8 mouse cellular contexts compared by ENCODE assay signal in the genomic region with DNA sequence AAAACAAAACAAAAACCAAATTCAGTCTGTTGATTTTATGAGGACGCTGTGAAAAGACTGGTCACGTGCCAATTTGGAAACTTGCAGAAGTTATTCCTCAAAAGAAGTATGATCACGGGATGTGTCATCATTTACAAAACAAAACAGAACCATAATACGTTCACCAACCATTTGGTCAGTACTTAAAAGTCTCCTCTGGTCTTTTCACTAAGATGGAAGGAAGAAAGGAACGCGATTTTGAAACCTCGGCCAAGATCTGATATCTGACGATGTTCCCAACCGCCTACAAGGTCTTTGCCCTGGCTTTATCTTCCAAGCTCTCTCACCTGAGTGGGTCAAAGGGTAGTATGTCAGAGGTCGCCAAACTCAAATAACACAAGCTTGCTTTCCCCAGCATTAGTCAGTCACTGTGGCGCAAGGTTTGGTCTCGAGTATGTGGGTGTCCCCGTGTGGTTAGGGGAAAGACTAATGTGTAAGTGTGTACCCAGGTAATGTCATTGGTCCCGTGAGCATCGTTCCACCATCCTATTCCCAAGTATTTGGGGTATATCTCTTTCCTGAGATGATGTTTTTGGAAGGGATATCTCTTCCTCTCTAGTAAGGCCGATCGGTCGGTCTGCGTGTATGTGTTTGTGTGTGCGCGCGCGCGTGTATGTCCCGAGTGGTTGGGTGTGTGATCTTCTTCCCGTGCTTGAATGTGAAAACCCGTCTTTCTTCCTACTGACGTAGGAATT. TPM values are rescaled to one million over a fixed set of nuclear protein-coding genes. Genes with fewer than 3 reads are reported as not detected.
DNase-seq lines count a peak whose midpoint lies in the region; ATAC-seq and TF ChIP-seq lines count a peak whose summit lies in the region.

No protein-coding gene starts in this region.

- H3K36me3 ChIP-seq in thymus, adult 2 months (ENCODE audit: control insufficient read depth, insufficient read depth, low read length), result no peaks in the 10 kb centered on the region
- H3K36me3 ChIP-seq in hindbrain, embryonic 13.5 days, result no peaks in the 10 kb centered on the region
- H3K36me3 ChIP-seq in midbrain, postnatal 0 days (ENCODE audit: insufficient read depth, low read length), result no peaks in the 10 kb centered on the region

- H3K27ac ChIP-seq in thymus, adult 2 months (ENCODE audit: control insufficient read depth, insufficient read depth, low read length), result no peak overlapping the region
- H3K27ac ChIP-seq in hindbrain, embryonic 13.5 days, result peak overlapping the region; percentile 85
- H3K27ac ChIP-seq in midbrain, postnatal 0 days (ENCODE audit: low read depth, low read length), result peak overlapping the region; percentile 76

- no peak for DNase-seq in thymus, adult 2 months
- no peak for DNase-seq in thymus, postnatal 25 days
- peak; percentile 50 for DNase-seq in adrenal gland, adult 2 months
- peak; percentile 12 for DNase-seq in liver
- peak; percentile 0 for DNase-seq in midbrain, postnatal 0 days (ENCODE audit: low spot score)
- no peak for DNase-seq in B cell, adult 2 months

- no peaks in the 10 kb centered on the region for H3K27me3 ChIP-seq in thymus, adult 2 months (ENCODE audit: control insufficient read depth, insufficient read depth, low read length)
- H3K27me3 ChIP-seq in hindbrain, embryonic 13.5 days, result no peaks in the 10 kb centered on the region
- H3K27me3 ChIP-seq in midbrain, postnatal 0 days (ENCODE audit: insufficient read depth, low read length), result no peaks in the 10 kb centered on the region

- H3K4me1 ChIP-seq in thymus, adult 2 months (replicated peaks; ENCODE audit: control insufficient read depth, insufficient read depth, low read length), result peaks cover 2% of the 10 kb centered on the region; the same call in 1 of the 2 replicates
- peaks cover 16% of the 10 kb centered on the region for H3K4me1 ChIP-seq in hindbrain, embryonic 13.5 days (replicated peaks)
- H3K4me1 ChIP-seq in midbrain, postnatal 0 days (ENCODE audit: insufficient read depth, low read length), result no peaks in the 10 kb centered on the region

- TF ChIP-seq POLR2A in thymus, adult 2 months (IDR thresholded peaks at IDR 0.05; ENCODE audit: control insufficient read depth, extremely low read depth, insufficient read depth, low read length, poor library complexity), result no peak

- H3K9me3 ChIP-seq in hindbrain, embryonic 13.5 days, result no peaks in the 10 kb centered on the region
- H3K9me3 ChIP-seq in midbrain, postnatal 0 days (ENCODE audit: low read length), result no peaks in the 10 kb centered on the region

- TF ChIP-seq CTCF in thymus, adult 2 months (IDR thresholded peaks at IDR 0.05; ENCODE audit: borderline replicate concordance, control insufficient read depth, extremely low read depth, insufficient read depth, low read length, poor library complexity), result no peak
- no peak for TF ChIP-seq CTCF in midbrain, postnatal 0 days (IDR thresholded peaks at IDR 0.05)

- WGBS in thymus, adult 2 months, result under 1% methylated on average over 28 of the region's 28 CpGs
- 26% methylated on average over 28 of the region's 28 CpGs for WGBS in hindbrain, embryonic 13.5 days
- 20% methylated on average over 28 of the region's 28 CpGs for WGBS in midbrain, postnatal 0 days

- ATAC-seq in erythroid progenitor cell, adult 5-6 weeks (replicated peaks; ENCODE audit: low FRiP score, poor library complexity, severe bottlenecking), result peak; percentile 48
- peak; percentile 64 for ATAC-seq in hindbrain, embryonic 13.5 days (ENCODE audit: low FRiP score)
- ATAC-seq in midbrain, postnatal 0 days (ENCODE audit: low FRiP score), result peak; percentile 53

- H3K4me2 ChIP-seq in hindbrain, embryonic 13.5 days, result peak overlapping the region; percentile 62
- peak overlapping the region; percentile 57 for H3K4me2 ChIP-seq in midbrain, postnatal 0 days (ENCODE audit: low read depth, low read length, poor library complexity, severe bottlenecking)

- H3K4me3 ChIP-seq in thymus, adult 2 months (ENCODE audit: control insufficient read depth, insufficient read depth, low read length), result peak overlapping the region; percentile 99
- peak overlapping the region; percentile 58 for H3K4me3 ChIP-seq in hindbrain, embryonic 13.5 days
- H3K4me3 ChIP-seq in midbrain, postnatal 0 days (ENCODE audit: low read depth, low read length), result peak overlapping the region; percentile 54

- H3K9ac ChIP-seq in hindbrain, embryonic 13.5 days, result peak overlapping the region; percentile 74
- peak overlapping the region; percentile 68 for H3K9ac ChIP-seq in midbrain, postnatal 0 days (replicated peaks; ENCODE audit: low read length, poor library complexity, severe bottlenecking)

RNA-seq across cellular contexts. Expression of gene Rab9, which starts 0.9 kb away (rescaled TPM):
- polyA plus RNA-seq in thymus, adult 2 months (2012; rRNA removed), result 3.5 and 4.5 TPM in 2 replicates
- total RNA-seq in adrenal gland, adult 2 months (2021), result 10 to 100 TPM; 47.3 to 49.9 TPM
- 1.7 and 1.8 TPM in 2 replicates for polyA plus RNA-seq in adrenal gland, adult 2 months (2012; rRNA removed)
- total RNA-seq in erythroid progenitor cell, adult 5-6 weeks (2015; ENCODE audit: low replicate concordance), result 19.8 and 25.2 TPM in 2 replicates
- total RNA-seq in erythroid progenitor cell, adult 5-6 weeks (2017; ENCODE audit: low replicate concordance), result 16.3 and 38.1 TPM in 2 replicates
- polyA plus RNA-seq in hindbrain, embryonic 13.5 days (2015; fragmentation: Nextera tagmentation; extraction: Ambion mirVana), result 49.1 and 53.2 TPM in 2 replicates
- total RNA-seq in midbrain, postnatal 0 days (2014; rRNA removed), result 40.3 and 41.4 TPM in 2 replicates
- polyA plus RNA-seq in midbrain, postnatal 0 days (2015; fragmentation: Nextera tagmentation; extraction: Ambion mirVana), result 54.6 and 56.7 TPM in 2 replicates

RNA-seq across cellular contexts. Expression of gene Ofd1, which starts 38.3 kb away (rescaled TPM):
- polyA plus RNA-seq in thymus, adult 2 months (2012; rRNA removed), result 1.9 and 2.1 TPM in 2 replicates
- 1 to 10 TPM; 6.1 to 6.3 TPM for total RNA-seq in adrenal gland, adult 2 months (2021)
- polyA plus RNA-seq in adrenal gland, adult 2 months (2012; rRNA removed), result 0.37 and 0.59 TPM in 2 replicates
- 7.9 and 9.6 TPM in 2 replicates for total RNA-seq in erythroid progenitor cell, adult 5-6 weeks (2015; ENCODE audit: low replicate concordance)
- total RNA-seq in erythroid progenitor cell, adult 5-6 weeks (2017; ENCODE audit: low replicate concordance), result 6.2 and 11.2 TPM in 2 replicates
- polyA plus RNA-seq in hindbrain, embryonic 13.5 days (2015; fragmentation: Nextera tagmentation; extraction: Ambion mirVana), result 7.3 and 8.5 TPM in 2 replicates
- 5.3 and 8.0 TPM in 2 replicates for total RNA-seq in midbrain, postnatal 0 days (2014; rRNA removed)
- 6.4 and 6.7 TPM in 2 replicates for polyA plus RNA-seq in midbrain, postnatal 0 days (2015; fragmentation: Nextera tagmentation; extraction: Ambion mirVana)

RNA-seq across cellular contexts. Expression of gene Trappc2, which starts 38.4 kb away (rescaled TPM):
- 2.0 and 2.9 TPM in 2 replicates for polyA plus RNA-seq in thymus, adult 2 months (2012; rRNA removed)
- 10 to 100 TPM; 14.8 to 26.1 TPM for total RNA-seq in adrenal gland, adult 2 months (2021)
- polyA plus RNA-seq in adrenal gland, adult 2 months (2012; rRNA removed), result 0.64 and 0.93 TPM in 2 replicates
- 2.9 and 3.6 TPM in 2 replicates for total RNA-seq in erythroid progenitor cell, adult 5-6 weeks (2015; ENCODE audit: low replicate concordance)
- total RNA-seq in erythroid progenitor cell, adult 5-6 weeks (2017; ENCODE audit: low replicate concordance), result 1.7 and 7.4 TPM in 2 replicates
- polyA plus RNA-seq in hindbrain, embryonic 13.5 days (2015; fragmentation: Nextera tagmentation; extraction: Ambion mirVana), result 84.0 and 86.8 TPM in 2 replicates
- total RNA-seq in midbrain, postnatal 0 days (2014; rRNA removed), result 43.0 and 48.0 TPM in 2 replicates
- polyA plus RNA-seq in midbrain, postnatal 0 days (2015; fragmentation: Nextera tagmentation; extraction: Ambion mirVana), result 107 and 108 TPM in 2 replicates

RNA-seq across cellular contexts. Expression of gene Tceanc, which starts 39.6 kb away (rescaled TPM):
- 2.0 and 2.7 TPM in 2 replicates for polyA plus RNA-seq in thymus, adult 2 months (2012; rRNA removed)
- 1 to 10 TPM; 2.9 to 4.7 TPM for total RNA-seq in adrenal gland, adult 2 months (2021)
- polyA plus RNA-seq in adrenal gland, adult 2 months (2012; rRNA removed), result 0.84 and 1.0 TPM in 2 replicates
- total RNA-seq in erythroid progenitor cell, adult 5-6 weeks (2015; ENCODE audit: low replicate concordance), result 3.4 and 5.4 TPM in 2 replicates
- 3.7 and 9.0 TPM in 2 replicates for total RNA-seq in erythroid progenitor cell, adult 5-6 weeks (2017; ENCODE audit: low replicate concordance)
- 8.3 and 8.5 TPM in 2 replicates for polyA plus RNA-seq in hindbrain, embryonic 13.5 days (2015; fragmentation: Nextera tagmentation; extraction: Ambion mirVana)
- total RNA-seq in midbrain, postnatal 0 days (2014; rRNA removed), result 3.3 and 4.8 TPM in 2 replicates
- 2.6 and 3.0 TPM in 2 replicates for polyA plus RNA-seq in midbrain, postnatal 0 days (2015; fragmentation: Nextera tagmentation; extraction: Ambion mirVana)

Comparison
In these comparisons a context has a peak if more than half of its experiments do, and no peak if none do; other contexts are left out.
1. DNase-seq: peak in adrenal gland, adult 2 months (single experiment), liver (single experiment) and midbrain, postnatal 0 days (single experiment); none in thymus, adult 2 months (single experiment), thymus, postnatal 25 days (single experiment) and B cell, adult 2 months (0 of 2).
2. RNA of gene Trappc2, which starts 38.4 kb away (polyA plus RNA-seq): 107 to 108 TPM in midbrain, postnatal 0 days and 84.0 to 86.8 TPM in hindbrain, embryonic 13.5 days; 2.0 to 2.9 TPM in thymus, adult 2 months and 0.64 to 0.93 TPM in adrenal gland, adult 2 months; every median in the first group is over 10 times any median in the second.
3. Peak in every context shown above with its lines, with median percentiles within 50 percentile points of each other: H3K4me3 ChIP-seq and ATAC-seq.